Mouse (Mus musculus) ES-E14 (cell line): ENCODE data around the gene Pde6c. TPM values are rescaled to one million over a fixed set of nuclear protein-coding genes. Genes with fewer than 3 reads are reported as not detected.

Source experiments
- DNase-seq: peaks from one replicate; pipeline ENCODE4 v3.0.0-alpha.2; 2013; ENCODE audit warnings: low read depth, low spot score
- H3K27ac ChIP-seq: 2 replicates; pipeline ENCODE4 v1.5.1; 2012; ENCODE audit warnings: low read depth, mild to moderate bottlenecking, low read length, moderate library complexity, mixed read lengths; ENCODE audit not compliant: poor library complexity, insufficient read depth, severe bottlenecking
- H3K36me3 ChIP-seq: 2 replicates; pipeline ENCODE4 v1.6.1; 2012; ENCODE audit warnings: mild to moderate bottlenecking, low read length, moderate library complexity, mixed read lengths; ENCODE audit not compliant: control insufficient read depth, poor library complexity, insufficient read depth, severe bottlenecking
- H3K4me1 ChIP-seq, 2 experiments: fragments of 150-350 bp in 1 of 2; sonication (generic) in 1 of 2; 2 replicates each; pipeline ENCODE4 v1.6.1; 2012; ENCODE audit warnings: low read length in 2 of 2, mild to moderate bottlenecking in 1 of 2, mixed read lengths in 1 of 2; ENCODE audit not compliant: control insufficient read depth in 2 of 2, insufficient read depth in 2 of 2, poor library complexity in 1 of 2
- H3K4me3 ChIP-seq, 2 experiments: fragments of 150-350 bp in 1 of 2; sonication (generic) in 1 of 2; 2 replicates each; pipeline ENCODE4 v1.5.1; 2012; ENCODE audit warnings: low read length in 2 of 2, low read depth in 1 of 2, mild to moderate bottlenecking in 1 of 2, mixed read lengths in 1 of 2; ENCODE audit not compliant: insufficient read depth in 1 of 2, poor library complexity in 1 of 2, severe bottlenecking in 1 of 2
- H3K9ac ChIP-seq: 2 replicates; pipeline ENCODE4 v1.6.1; 2012; ENCODE audit warnings: low read depth, mild to moderate bottlenecking, low read length, mixed read lengths; ENCODE audit not compliant: poor library complexity, insufficient read depth, severe bottlenecking
- H3K9me3 ChIP-seq: fragments of 150-350 bp; sonication (generic); 2 replicates; pipeline ENCODE4 v1.6.1; 2012; ENCODE audit warnings: low read depth, mild to moderate bottlenecking, low read length; ENCODE audit not compliant: control insufficient read depth, insufficient read depth
- CHD2 ChIP-seq: IDR thresholded peaks from 2 replicates; pipeline ENCODE4 v1.6.1; 2014; ENCODE audit warnings: mild to moderate bottlenecking, low read depth, low read length, inconsistent platforms
- HCFC1 ChIP-seq: IDR thresholded peaks from 2 replicates; pipeline ENCODE4 v1.6.1; 2012; ENCODE audit warnings: low read length, inconsistent platforms, borderline replicate concordance; ENCODE audit not compliant: insufficient read depth
- MAFK ChIP-seq: IDR thresholded peaks from 2 replicates; pipeline ENCODE4 v1.6.1; 2014; ENCODE audit warnings: mild to moderate bottlenecking, low read depth, low read length, inconsistent platforms; ENCODE audit not compliant: insufficient read depth
- ZC3H11A ChIP-seq: IDR thresholded peaks from 2 replicates; pipeline ENCODE4 v1.6.1; 2012; ENCODE audit warnings: low read depth, mild to moderate bottlenecking, inconsistent platforms, low read length, borderline replicate concordance
- ZNF384 ChIP-seq: IDR thresholded peaks from 2 replicates; pipeline ENCODE4 v1.6.1; 2012; ENCODE audit warnings: low read depth, low read length, inconsistent platforms
- in situ Hi-C, 2 experiments: fragments of 600-800 bp; cut with MboI; formaldehyde crosslinking; loops; one replicate each; pipeline ENCODE4 v1.15.1; 2025; ENCODE audit warnings: low sequenced_read_pairs in 2 of 2, inconsistent platforms in 1 of 2; ENCODE audit not compliant: unreplicated experiment in 2 of 2
- total RNA-seq: library from RNA; depleted of rRNA; stranded (reverse); fragments of 300-350 nt; gene quantifications from 2 replicates; pipeline ENCODE4 v1.2.3, GENCODE M21; 2012

The Pde6c gene
- total RNA-seq, 1 experiment, result not detected

DNA sequence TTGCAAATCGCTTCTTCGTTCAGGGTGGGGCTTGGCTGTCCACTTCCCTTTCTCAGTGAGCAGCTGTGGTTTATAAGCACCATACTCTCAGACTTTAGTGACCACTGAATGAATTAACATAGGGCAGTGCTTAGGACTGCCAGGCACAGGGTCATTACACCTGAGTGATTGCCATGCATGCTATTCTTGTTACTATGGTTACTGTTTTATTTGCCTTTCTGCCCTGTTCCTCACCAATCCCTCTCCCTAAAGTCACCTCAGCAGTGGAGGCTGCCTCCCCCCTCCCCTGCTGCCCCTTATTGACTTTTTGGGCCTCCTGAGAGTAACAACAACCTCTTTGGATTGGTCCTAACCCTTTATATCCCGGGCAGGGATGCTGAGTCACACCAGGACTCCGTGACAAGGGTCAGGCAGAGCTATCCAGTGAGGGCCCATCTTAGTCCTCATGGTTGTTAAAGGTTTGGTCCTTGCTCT lies 41.0 kb upstream of the Pde6c start:
- Histone ChIP-seq H3K36me3 (no peaks in the 10 kb centered on the region), H3K4me3 (no peak overlapping the region), H3K9me3 (no peaks in the 10 kb centered on the region), H3K4me1 (peaks cover 2 to 5% of the 10 kb centered on the region in 2 experiments; a peak in 2 of 4 replicates), H3K9ac (no peak overlapping the region), H3K27ac (no peak overlapping the region)
- TF ChIP-seq ZC3H11A, result no peak
- TF ChIP-seq MAFK, result no peak
- TF ChIP-seq ZNF384, result no peak
- no peak for TF ChIP-seq HCFC1
- no peak for TF ChIP-seq CHD2
- in situ Hi-C loops, result no loop called here
- DNase-seq, result no peak

DNA sequence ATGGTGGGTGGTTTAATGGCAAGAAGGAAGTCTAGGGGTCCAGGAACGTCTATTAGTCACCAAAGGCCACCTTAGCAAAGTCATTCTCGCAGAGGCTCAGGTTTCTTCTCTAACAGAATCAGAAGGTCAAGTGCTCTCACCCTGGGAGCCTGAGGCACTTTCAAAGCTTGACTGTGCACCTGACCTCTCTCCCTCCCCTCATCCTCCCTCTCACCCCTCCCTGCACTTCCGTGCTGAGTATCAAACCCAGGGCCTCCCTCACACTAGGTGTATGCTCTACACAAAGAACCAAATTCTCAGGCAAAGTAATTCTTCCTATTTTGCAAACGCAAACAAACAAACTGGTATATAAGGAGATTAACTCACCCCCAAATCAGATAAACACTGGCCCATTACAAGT lies 36.4 kb upstream of the Pde6c start:
- Histone ChIP-seq H3K9me3 (no peaks in the 10 kb centered on the region), H3K27ac (no peak overlapping the region), H3K4me1 (peaks cover 2 to 5% of the 10 kb centered on the region in 2 experiments; a peak in 2 of 4 replicates), H3K4me3 (no peak overlapping the region), H3K9ac (no peak overlapping the region), H3K36me3 (no peaks in the 10 kb centered on the region)
- in situ Hi-C loops, result no loop called here
- DNase-seq, result no peak
- no peak for TF ChIP-seq HCFC1
- no peak for TF ChIP-seq CHD2
- no peak for TF ChIP-seq ZC3H11A

DNA sequence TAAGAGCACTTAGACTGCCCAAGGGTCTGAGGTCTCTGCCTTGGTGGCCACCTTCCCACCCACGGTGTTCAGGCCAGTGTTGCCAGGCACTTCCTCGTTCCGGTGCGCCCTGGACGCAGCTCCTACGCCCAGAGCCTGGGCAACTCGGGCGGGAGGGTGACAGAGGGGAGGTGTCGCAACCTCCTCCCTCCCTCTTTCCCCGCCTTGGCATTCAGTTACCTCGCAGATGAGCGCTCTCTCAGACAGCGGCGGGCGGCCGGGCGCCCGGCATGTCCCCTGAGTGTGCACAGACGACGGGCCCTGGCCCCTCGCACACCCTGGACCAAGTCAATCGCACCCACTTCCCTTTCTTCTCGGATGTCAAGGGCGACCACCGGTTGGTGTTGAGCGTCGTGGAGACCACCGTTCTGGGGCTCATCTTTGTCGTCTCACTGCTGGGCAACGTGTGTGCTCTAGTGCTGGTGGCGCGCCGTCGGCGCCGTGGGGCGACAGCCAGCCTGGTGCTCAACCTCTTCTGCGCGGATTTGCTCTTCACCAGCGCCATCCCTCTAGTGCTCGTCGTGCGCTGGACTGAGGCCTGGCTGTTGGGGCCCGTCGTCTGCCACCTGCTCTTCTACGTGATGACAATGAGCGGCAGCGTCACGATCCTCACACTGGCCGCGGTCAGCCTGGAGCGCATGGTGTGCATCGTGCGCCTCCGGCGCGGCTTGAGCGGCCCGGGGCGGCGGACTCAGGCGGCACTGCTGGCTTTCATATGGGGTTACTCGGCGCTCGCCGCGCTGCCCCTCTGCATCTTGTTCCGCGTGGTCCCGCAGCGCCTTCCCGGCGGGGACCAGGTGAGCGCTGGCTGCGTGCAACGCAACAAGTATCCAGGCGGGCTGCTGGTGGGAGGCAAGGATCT lies 35.5 kb upstream of the Pde6c start, which contains the start of gene Ffar4:
Ffar4 (plus strand) TSS at position 214 of the 901 bp plus-strand sequence.
- Histone ChIP-seq H3K27ac (no peak within 1 kb of the TSS), H3K9ac (peak within 1 kb of the TSS; percentile 65), H3K36me3 (no peaks in the 10 kb centered on the region), H3K4me3 (peak within 1 kb of the TSS; percentile 52 to 69), H3K9me3 (no peaks in the 10 kb centered on the region), H3K4me1 (peaks cover 2 to 5% of the 10 kb centered on the region in 2 experiments; a peak in 2 of 4 replicates)
- TF ChIP-seq CHD2, result no peak
- TF ChIP-seq HCFC1, result no peak
- TF ChIP-seq MAFK, result no peak
- TF ChIP-seq ZC3H11A, result no peak
- TF ChIP-seq ZNF384, result no peak
- DNase-seq, result no peak
- in situ Hi-C loops, result no loop called here

DNA sequence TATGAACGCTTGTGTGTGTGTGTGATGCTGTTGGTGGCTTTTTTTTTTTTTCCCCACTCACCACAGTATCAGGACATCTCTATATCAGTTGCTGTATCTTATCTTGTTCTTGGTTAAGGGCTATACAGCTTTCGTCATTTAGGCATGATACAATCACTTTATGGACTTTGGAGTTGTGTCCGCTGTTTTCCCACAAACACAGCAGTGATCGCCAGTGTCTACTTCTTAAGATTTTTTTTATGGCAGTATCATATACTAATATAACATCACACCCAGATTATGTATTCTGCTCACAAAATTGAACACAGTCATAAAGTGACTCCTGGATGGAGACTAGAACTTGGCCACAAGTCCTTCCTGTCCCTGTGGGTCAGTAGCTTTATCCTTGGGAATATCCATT lies 24.7 kb upstream of the Pde6c start:
- Histone ChIP-seq H3K27ac (no peak overlapping the region), H3K4me3 (no peak overlapping the region), H3K4me1 (peaks cover 1 to 5% of the 10 kb centered on the region in 2 experiments; a peak in 1 of 4 replicates), H3K36me3 (no peaks in the 10 kb centered on the region), H3K9ac (no peak overlapping the region), H3K9me3 (no peaks in the 10 kb centered on the region)
- no peak for DNase-seq
- TF ChIP-seq ZNF384 (no peak), MAFK (no peak)
- in situ Hi-C loops, result no loop called here
